ENCODE assay signal across 19 mouse cellular contexts in genomic region chr7:128350316-128350715, GRCm38 (mm10).
"Had no signal": no experiment of that assay in that cellular context is flagged by ENCODE, and none has a peak within 500 bp of the region (broad histone marks: within the 10 kb centered on the region; RNA-seq: fewer than 3 reads in every experiment).

No protein-coding gene starts in this region.

- H3K27me3 ChIP-seq: limb, embryonic 13.5 days; midbrain, embryonic 12.5 days; midbrain, embryonic 15.5 days; neural tube, embryonic 12.5 days; neural tube, embryonic 15.5 days had no signal

- H3K36me3 ChIP-seq: limb, embryonic 10.5 days; limb, embryonic 13.5 days; midbrain, embryonic 12.5 days; midbrain, embryonic 15.5 days; neural tube, embryonic 12.5 days; neural tube, embryonic 15.5 days had no signal

- H3K9me3 ChIP-seq: limb, embryonic 10.5 days; limb, embryonic 13.5 days; midbrain, embryonic 12.5 days; midbrain, embryonic 15.5 days; neural tube, embryonic 12.5 days; neural tube, embryonic 15.5 days had no signal

- H3K4me3 ChIP-seq: layer of hippocampus, adult 2 months; limb, embryonic 10.5 days; limb, embryonic 13.5 days; midbrain, embryonic 12.5 days; midbrain, embryonic 15.5 days; neural tube, embryonic 12.5 days; neural tube, embryonic 15.5 days had no signal

- H3K27ac ChIP-seq: layer of hippocampus, adult 2 months; limb, embryonic 10.5 days; limb, embryonic 13.5 days; liver, embryonic 14.5 days; macrophage; midbrain, embryonic 12.5 days; midbrain, embryonic 15.5 days; neural tube, embryonic 12.5 days; neural tube, embryonic 15.5 days had no signal

- H3K4me1 ChIP-seq: limb, embryonic 10.5 days; limb, embryonic 13.5 days had no signal

- DNase-seq: layer of hippocampus, adult 9-11 months; liver, postnatal 0 days; right cerebral cortex, adult 18-20 months; right cerebral cortex, postnatal 14 days; right cerebral cortex, postnatal 4 days; thymus, adult 2 months; thymus, postnatal 14 days; thymus, postnatal 4 days had no signal

- ATAC-seq: liver, postnatal 0 days; lung, postnatal 0 days; midbrain, embryonic 15.5 days had no signal

- H3K9ac ChIP-seq: limb, embryonic 13.5 days; liver, embryonic 14.5 days; liver, postnatal 0 days; lung, embryonic 14.5 days; midbrain, embryonic 12.5 days; midbrain, embryonic 15.5 days; neural tube, embryonic 12.5 days; neural tube, embryonic 15.5 days had no signal

- H3K4me2 ChIP-seq: limb, embryonic 13.5 days; lung, embryonic 14.5 days; midbrain, embryonic 12.5 days; midbrain, embryonic 15.5 days; neural tube, embryonic 12.5 days; neural tube, embryonic 15.5 days had no signal
